Mouse (Mus musculus) activated CD4-positive, CD25-positive, alpha-beta regulatory T cell, adult 9 weeks (primary cell): ENCODE data around the gene Ppp1cb. TPM values are rescaled to one million over a fixed set of nuclear protein-coding genes. Genes with fewer than 3 reads are reported as not detected.

Source experiments
- polyA plus RNA-seq: library from polyadenylated mRNA; unstranded; fragments of 100-300 nt; shearing (Covaris generic); gene quantifications from one replicate; pipeline ENCODE4 v1.2.1, GENCODE M21; 2017

Gene Ppp1cb
- polyA plus RNA-seq: 112 TPM

DNA sequence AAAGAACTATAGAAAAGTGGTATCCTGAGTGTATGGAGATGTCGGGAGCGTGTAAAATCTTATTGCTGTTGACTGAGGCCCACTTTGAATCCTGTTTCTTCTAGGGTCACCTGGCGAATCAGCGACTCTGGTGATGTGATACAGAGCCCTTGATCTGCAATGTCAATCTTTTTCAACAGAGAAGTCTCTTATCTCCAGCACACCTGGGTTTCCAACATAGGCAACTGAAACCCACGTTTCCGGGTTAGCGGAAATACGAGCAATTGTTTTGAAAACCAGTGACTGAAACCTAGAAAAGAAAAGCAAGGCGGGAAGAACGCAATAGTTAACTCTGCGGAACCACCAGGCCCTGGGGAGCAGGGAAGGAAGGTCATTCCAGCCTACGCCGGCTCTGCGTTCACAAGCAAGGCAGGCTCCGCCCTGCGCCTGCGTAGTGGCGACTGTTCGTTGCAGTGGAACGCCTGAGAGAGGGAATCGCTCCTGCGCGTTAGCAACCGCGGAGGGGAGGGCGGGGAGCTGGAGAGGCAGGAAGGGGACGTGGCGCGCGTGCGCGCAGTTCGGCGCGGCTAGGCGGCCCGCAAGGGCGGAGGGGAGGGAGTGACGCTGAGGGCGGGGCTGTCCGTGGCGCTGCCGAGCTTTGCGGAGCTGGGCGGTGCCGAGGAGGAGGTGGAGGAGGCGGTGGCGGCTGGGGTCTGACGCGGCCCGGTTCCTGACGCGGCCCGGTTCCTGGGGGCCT is at the start of gene Ppp1cb:
Ppp1cb (plus strand) TSS at position 436 of the 736 bp plus-strand sequence.

Other genes with a start within 250 kb of the Ppp1cb start
- not detected for gene Plb1, start 226.1 kb upstream of the Ppp1cb start, polyA plus RNA-seq
- 0.61 TPM for gene Yes1, start 152.3 kb downstream of the Ppp1cb start, polyA plus RNA-seq